ENCODE assay signal across 1 mouse cellular context in genomic region chr19:42144541-42145167, GRCm38 (mm10).
TF ChIP-seq lines count a peak whose summit lies in the region.

No protein-coding gene starts in this region.

TF ChIP-seq in MEL, 35 proteins besides CTCF, POLR2A, EP300 and RAD21 (continued from another document):
- TF ChIP-seq GATA1 (IDR thresholded peaks at IDR 0.05; ENCODE audit: low read depth, low read length): no peak
- TF ChIP-seq MAFK (IDR thresholded peaks at IDR 0.05; ENCODE audit: borderline replicate concordance, low read depth, low read length): no peak
